Mouse (Mus musculus): ENCODE results near the gene Bcr.

Bcr gene

DNA sequence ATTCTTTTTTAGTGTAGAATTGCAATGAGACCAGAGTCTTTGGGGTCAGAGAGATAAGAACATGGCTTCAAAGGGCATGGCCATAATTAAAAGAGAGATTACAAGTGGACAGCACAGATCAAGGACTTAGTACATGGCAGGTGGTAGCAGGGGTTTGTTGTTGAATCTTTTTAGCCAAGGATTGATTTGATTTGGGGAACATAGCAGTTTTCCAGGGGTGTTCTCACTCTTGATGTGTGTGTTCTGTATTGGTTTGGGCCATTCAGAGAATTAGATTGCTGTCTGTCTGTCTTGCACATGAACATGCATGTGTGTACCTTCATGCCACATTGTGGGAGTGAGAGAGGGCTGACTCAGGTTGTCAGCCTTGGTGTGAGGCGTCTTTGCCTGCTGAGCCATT is 171.5 kb downstream of the Bcr start:
- CTCF ChIA-PET: no interaction called here

DNA sequence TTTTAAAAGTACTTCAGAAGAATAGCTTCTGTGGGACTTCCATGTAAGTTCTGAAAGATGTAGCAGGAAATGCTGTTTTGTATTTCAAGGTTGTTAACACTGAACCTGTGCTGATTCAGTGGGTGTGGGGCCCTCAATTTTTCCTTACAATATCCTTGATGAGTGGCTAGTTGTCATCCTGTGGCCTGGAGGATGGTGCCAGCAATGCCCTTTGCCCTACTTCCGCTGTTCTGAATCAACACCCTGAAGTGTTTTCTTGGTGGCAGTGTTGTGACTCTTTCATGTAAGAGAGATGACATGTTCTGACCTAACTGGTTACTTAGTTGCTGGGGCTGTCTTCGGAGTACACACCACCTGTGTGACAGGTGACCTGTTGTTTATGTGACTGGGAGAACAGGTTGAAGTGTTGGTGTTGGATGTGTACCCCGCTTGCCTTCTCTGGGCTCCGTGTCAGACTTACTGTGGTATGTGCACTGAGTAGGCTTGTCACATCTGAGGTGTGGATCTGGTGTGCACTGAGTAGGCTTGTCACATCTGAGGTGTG is 172.3 kb downstream of the Bcr start:
- CTCF ChIA-PET: no interaction called here

DNA sequence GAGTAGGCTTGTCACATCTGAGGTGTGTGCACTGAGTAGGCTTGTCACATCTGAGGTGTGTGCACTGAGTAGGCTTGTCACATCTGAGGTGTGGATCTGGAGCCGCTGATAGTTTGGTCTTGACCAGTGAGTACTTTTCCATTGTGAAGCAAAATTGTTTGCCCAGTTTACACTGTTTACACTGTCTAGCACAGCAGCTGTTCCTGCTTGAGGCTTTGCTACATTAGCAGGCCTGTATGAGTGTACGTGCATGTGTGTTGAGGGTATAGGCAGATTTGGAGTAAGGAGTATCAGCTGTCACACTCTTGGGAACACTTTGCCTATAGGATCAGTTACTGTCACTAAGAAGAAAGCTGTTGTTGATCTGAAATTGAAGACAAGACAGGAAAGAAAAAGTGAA is 173.1 kb downstream of the Bcr start:
- CTCF ChIA-PET: no interaction called here

Measured in spleen, embryonic (tissue).